Mouse (Mus musculus) activated CD4-positive, CD25-positive, alpha-beta regulatory T cell, adult 9 weeks (primary cell): Measurements from ENCODE around the gene Synm. TPM values are rescaled to one million over a fixed set of nuclear protein-coding genes. Genes with fewer than 3 reads are reported as not detected.

Experiments used
- polyA plus RNA-seq: library from polyadenylated mRNA; unstranded; fragments of 100-300 nt; shearing (Covaris generic); gene quantifications from one replicate; pipeline ENCODE4 v1.2.1, GENCODE M21; 2017

Gene Synm
- not detected for polyA plus RNA-seq

DNA sequence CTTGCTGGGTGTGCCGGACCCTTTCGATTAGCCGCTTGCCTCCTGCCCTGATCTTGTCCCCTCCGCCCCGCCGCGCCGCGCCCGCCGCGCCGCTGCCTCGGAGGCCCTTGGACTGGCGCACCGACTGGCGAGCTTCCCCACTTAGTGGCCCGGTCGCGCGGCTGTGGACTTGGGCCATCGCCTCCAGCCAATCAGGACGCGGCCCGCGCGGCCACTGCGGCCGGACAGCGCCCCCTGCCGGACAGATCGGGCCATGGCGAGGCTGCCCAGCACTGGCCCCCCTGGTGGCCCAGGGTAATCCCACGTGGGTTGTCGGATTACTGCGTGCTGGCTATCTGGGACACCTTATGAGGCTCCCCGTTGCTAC, at the start of gene Synm:
Gene Synm, minus strand, starts transcription at position 114 of the 367 bp plus-strand sequence.

Other genes starting within 250 kb of the Synm start
- gene Lrrc28, start 114.5 kb downstream of the Synm start, polyA plus RNA-seq = 24.0 TPM
- gene Ttc23, start 112.3 kb downstream of the Synm start, polyA plus RNA-seq = 2.6 TPM
- 8.3 TPM for gene Igf1r, start 193.1 kb upstream of the Synm start, polyA plus RNA-seq